Mouse (Mus musculus): Measurements from ENCODE around the gene Arsj. TPM values are rescaled to one million over a fixed set of nuclear protein-coding genes. Genes with fewer than 3 reads are reported as not detected.

Gene Arsj
- total and polyA plus RNA-seq, 3 experiments, result not detected

DNA sequence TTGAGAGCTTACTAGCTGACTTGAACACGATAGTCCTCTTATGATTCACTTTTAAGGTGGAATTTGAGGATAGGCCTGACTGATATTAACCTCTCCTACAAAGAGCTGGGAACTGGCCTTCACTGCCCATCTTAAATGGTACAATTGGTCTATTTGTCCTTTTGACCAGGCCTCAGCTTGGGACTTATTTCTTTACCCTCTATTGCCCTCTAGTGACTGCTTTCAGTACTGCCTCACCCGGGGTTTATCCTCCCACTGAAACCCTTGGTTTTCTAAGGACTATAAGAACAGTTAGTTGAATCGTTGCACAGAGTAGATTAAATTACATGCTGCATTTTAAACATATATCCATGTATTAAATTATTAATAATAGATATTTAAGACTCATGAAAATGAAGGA, 39.4 kb downstream of the Arsj start:
- H3K36me3 ChIP-seq (replicated peaks in 1 of 2; ENCODE audit: control insufficient read depth in 1 of 2, insufficient read depth in 1 of 2, low read length in 1 of 2), result no peaks in the 10 kb centered on the region
- DNase-seq (ENCODE audit: extremely low read depth), result peak; percentile 62
- no peaks in the 10 kb centered on the region for H3K4me1 ChIP-seq (ENCODE audit: control insufficient read depth in 1 of 2, insufficient read depth in 2 of 2)
- H3K4me3 ChIP-seq (replicated peaks in 1 of 3; ENCODE audit: low read depth in 2 of 3, low read length in 2 of 3, poor library complexity in 1 of 3), result no peak overlapping the region
- in situ Hi-C loops (cut with MboI; ENCODE audit: low pct_ligation_motif_present, low pct_unique_long_range_greater_than_20kb, low sequenced_read_pairs), result loop anchor here (25.0 kb wide), 1 partner anchor 391 kb away; no protein-coding TSS in a partner anchor
- no peak for TF ChIP-seq GABPA (IDR thresholded peaks at IDR 0.05; ENCODE audit: insufficient replicate concordance, low read depth, low read length)
- no peak for TF ChIP-seq PAX5 (IDR thresholded peaks at IDR 0.05; ENCODE audit: low read length)
- TF ChIP-seq JUN (IDR thresholded peaks at IDR 0.05; ENCODE audit: insufficient read depth, low read depth, low read length), result no peak
- TF ChIP-seq TCF12 (IDR thresholded peaks at IDR 0.05; ENCODE audit: low read depth, low read length), result no peak
- no peak for TF ChIP-seq MYC (IDR thresholded peaks at IDR 0.05; ENCODE audit: low read depth, low read length)
- TF ChIP-seq BHLHE40 (IDR thresholded peaks at IDR 0.05; ENCODE audit: low read depth, low read length), result no peak
- TF ChIP-seq CHD1 (IDR thresholded peaks at IDR 0.05; ENCODE audit: low read depth, low read length), result no peak
- peak; percentile 17; the same call in 1 of the 2 replicates for TF ChIP-seq ZC3H11A (IDR thresholded peaks at IDR 0.05; ENCODE audit: low read depth, low read length)
- no peak for TF ChIP-seq ZKSCAN1 (IDR thresholded peaks at IDR 0.05; ENCODE audit: borderline replicate concordance, low read depth, low read length)
- no peak for TF ChIP-seq MEF2A (IDR thresholded peaks at IDR 0.05; ENCODE audit: borderline replicate concordance, low read depth, low read length)
- TF ChIP-seq POLR2AphosphoS2 (IDR thresholded peaks at IDR 0.05; ENCODE audit: low read depth, low read length), result no peak
- TF ChIP-seq HCFC1 (IDR thresholded peaks at IDR 0.05; ENCODE audit: low read depth, low read length), result no peak
- no peak for TF ChIP-seq IRF4 (IDR thresholded peaks at IDR 0.05; ENCODE audit: low read depth, low read length)
- no peak for TF ChIP-seq USF1 (IDR thresholded peaks at IDR 0.05; ENCODE audit: low read depth, low read length)
- no peak for TF ChIP-seq RCOR1 (conservative IDR thresholded peaks at IDR 0.05; ENCODE audit: low read depth, low read length)
- TF ChIP-seq TBP (conservative IDR thresholded peaks at IDR 0.05; ENCODE audit: low read depth, low read length), result no peak
- TF ChIP-seq MAZ (IDR thresholded peaks at IDR 0.05; ENCODE audit: low read depth, low read length), result no peak
- TF ChIP-seq ZNF384 (IDR thresholded peaks at IDR 0.05; ENCODE audit: low read depth, low read length), result no peak
- peak; percentile 77 for TF ChIP-seq SMC3 (IDR thresholded peaks at IDR 0.05; ENCODE audit: low read depth, low read length)
- peak; percentile 85 for TF ChIP-seq CTCF (conservative IDR thresholded peaks at IDR 0.05 in 1 of 2, IDR thresholded peaks at IDR 0.05 in 1 of 2; ENCODE audit: low read depth in 2 of 2, low read length in 2 of 2)
- no peak for TF ChIP-seq UBTF (IDR thresholded peaks at IDR 0.05; ENCODE audit: low read depth, low read length)
- no peak for TF ChIP-seq SIN3A (IDR thresholded peaks at IDR 0.05; ENCODE audit: low read length)
- TF ChIP-seq EP300 (IDR thresholded peaks at IDR 0.05; ENCODE audit: low read length), result no peak
- no peak for TF ChIP-seq JUND (conservative IDR thresholded peaks at IDR 0.05; ENCODE audit: low read depth, low read length)
- TF ChIP-seq ZMIZ1 (IDR thresholded peaks at IDR 0.05; ENCODE audit: low read depth, low read length), result no peak
- no peak for TF ChIP-seq ELF1 (IDR thresholded peaks at IDR 0.05; ENCODE audit: low read depth, low read length)
- TF ChIP-seq MAX (IDR thresholded peaks at IDR 0.05; ENCODE audit: low read length), result no peak
- TF ChIP-seq POLR2A (IDR thresholded peaks at IDR 0.05; ENCODE audit: low read depth, low read length), result no peak
- peak; percentile 86 for TF ChIP-seq RAD21 (IDR thresholded peaks at IDR 0.05; ENCODE audit: low read depth, low read length)
- no peak for TF ChIP-seq NELFE (IDR thresholded peaks at IDR 0.05; ENCODE audit: low read depth, low read length)
- no peaks in the 10 kb centered on the region for H3K79me2 ChIP-seq (replicated peaks; ENCODE audit: control insufficient read depth, extremely low read depth, insufficient read depth, poor library complexity, severe bottlenecking)
- no peaks in the 10 kb centered on the region for H3K9me3 ChIP-seq (replicated peaks; ENCODE audit: low read length)
- no peak overlapping the region for H3K4me2 ChIP-seq (ENCODE audit: insufficient read depth, low read depth, poor library complexity, severe bottlenecking)
- dilution Hi-C loops (cut with MboI; ENCODE audit: extremely low pct_ligation_motif_present, extremely low pct_unique_long_range_greater_than_20kb, low sequenced_read_pairs), result no loop called here
- no peak overlapping the region for H3K27ac ChIP-seq (ENCODE audit: insufficient read depth, low read depth)
- no peaks in the 10 kb centered on the region for H3K27me3 ChIP-seq (replicated peaks)
- H3K9ac ChIP-seq (ENCODE audit: insufficient read depth, low read depth), result no peak overlapping the region

All from CH12.LX (cell line).